Mouse (Mus musculus) forebrain, embryonic 16.5 days (tissue): Measurements from ENCODE around the gene Rgl3. TPM values are rescaled to one million over a fixed set of nuclear protein-coding genes. Genes with fewer than 3 reads are reported as not detected.

Source experiments
- ATAC-seq: fragments of 200-750 bp; cut with Nextera tagmentation; 2 replicates; pipeline ENCODE4 v1.8.0; 2017; ENCODE audit warnings: mild to moderate bottlenecking, moderate library complexity
- H3K27ac ChIP-seq: fragments of 300-500 bp; sonication (generic); 2 replicates; pipeline ENCODE4 v1.5.1; 2014; ENCODE audit warnings: low read length, control low read depth
- H3K27me3 ChIP-seq: fragments of 300-500 bp; sonication (generic); replicated peaks from 2 replicates; pipeline ENCODE4 v1.6.1; 2014; ENCODE audit warnings: low read length; ENCODE audit not compliant: control insufficient read depth, insufficient read depth
- H3K36me3 ChIP-seq: fragments of 300-500 bp; sonication (generic); 2 replicates; pipeline ENCODE4 v1.6.1; 2014; ENCODE audit not compliant: control insufficient read depth, insufficient read depth
- H3K4me1 ChIP-seq: fragments of 300-500 bp; sonication (generic); replicated peaks from 2 replicates; pipeline ENCODE4 v1.6.1; 2014; ENCODE audit warnings: low read length; ENCODE audit not compliant: control insufficient read depth, insufficient read depth
- H3K4me2 ChIP-seq: fragments of 300-500 bp; sonication (generic); 2 replicates; pipeline ENCODE4 v1.6.1; 2014; ENCODE audit warnings: mild to moderate bottlenecking, low read length, control low read depth
- H3K4me3 ChIP-seq: fragments of 300-500 bp; sonication (generic); replicated peaks from 2 replicates; pipeline ENCODE4 v1.5.1; 2014; ENCODE audit warnings: mild to moderate bottlenecking, low read length, control low read depth
- H3K9ac ChIP-seq: fragments of 300-500 bp; sonication (generic); replicated peaks from 2 replicates; pipeline ENCODE4 v1.6.1; 2014; ENCODE audit warnings: low read depth, low read length, control low read depth
- H3K9me3 ChIP-seq: fragments of 300-500 bp; sonication (generic); 2 replicates; pipeline ENCODE4 v1.6.1; 2016; ENCODE audit warnings: low read length; ENCODE audit not compliant: control insufficient read depth
- WGBS: fragments of 180-500 bp; shearing (Covaris S2); extraction: QIAGEN DNeasy Blood & Tissue Kit; methylation state at CpG from one replicate; pipeline ENCODE4 v1.1.7; 2014; 5-methylcytosine and 5-hydroxymethylcytosine counted together
- polyA plus RNA-seq: library from polyadenylated mRNA; unstranded; fragments of >200 nt; fragmentation: Nextera tagmentation; extraction: Ambion mirVana; gene quantifications from 2 replicates; pipeline ENCODE4 v1.2.1, GENCODE M21; 2015

The Rgl3 gene
- polyA plus RNA-seq, 1 experiment from 2014 or later, result 1.5 TPM

- Histone ChIP-seq H3K27me3 (no peaks in the 10 kb centered on the region), H3K9ac (no peak overlapping the region), H3K9me3 (no peaks in the 10 kb centered on the region), H3K4me3 (no peak overlapping the region), H3K36me3 (no peaks in the 10 kb centered on the region), H3K4me2 (no peak overlapping the region), H3K4me1 (peaks cover 8% of the 10 kb centered on the region), H3K27ac (no peak overlapping the region)
- no peak for ATAC-seq
- WGBS, result 68% methylated on average over 2 of the region's 2 CpGs
These were observed 57.2 kb downstream of the Rgl3 start for GRCm38 (mm10) chr9:21932006-21932405.

DNA sequence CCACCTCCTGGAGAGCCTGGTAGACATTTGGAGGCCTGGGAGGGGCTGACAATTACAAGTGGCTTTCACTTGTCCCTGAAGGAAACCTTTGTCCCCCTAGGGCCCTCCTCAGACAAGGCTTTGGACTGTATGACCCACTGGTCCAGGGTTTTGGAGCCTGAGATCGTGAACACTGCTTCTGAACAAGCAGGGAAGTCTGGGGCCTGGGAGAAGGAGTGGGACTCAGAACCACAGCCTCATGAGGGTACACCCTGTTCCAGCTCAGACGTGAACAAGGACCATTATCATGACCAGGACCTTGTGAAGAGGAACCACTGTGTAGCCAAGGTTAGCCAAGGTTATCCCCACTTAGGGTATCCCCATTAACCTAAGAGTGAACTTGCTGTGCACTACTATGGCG is 60.0 kb downstream of the Rgl3 start:
- H3K36me3 ChIP-seq, result no peaks in the 10 kb centered on the region
- H3K4me3 ChIP-seq, result no peak overlapping the region
- ATAC-seq, result no peak
- H3K27ac ChIP-seq, result no peak overlapping the region
- no peaks in the 10 kb centered on the region for H3K9me3 ChIP-seq
- H3K9ac ChIP-seq, result no peak overlapping the region
- no peaks in the 10 kb centered on the region for H3K27me3 ChIP-seq
- 83% methylated on average over 3 of the region's 3 CpGs for WGBS
- no peak overlapping the region for H3K4me2 ChIP-seq
- peaks cover 14% of the 10 kb centered on the region for H3K4me1 ChIP-seq

- Histone ChIP-seq H3K4me2 (peak within 1 kb of the TSS; percentile 66), H3K36me3 (no peaks in the 10 kb centered on the region), H3K27me3 (no peaks in the 10 kb centered on the region), H3K9me3 (no peaks in the 10 kb centered on the region), H3K4me3 (peak within 1 kb of the TSS; percentile 58), H3K9ac (peak within 1 kb of the TSS; percentile 78), H3K27ac (peak within 1 kb of the TSS; percentile 62), H3K4me1 (peaks cover 14% of the 10 kb centered on the region)
- ATAC-seq, result peak; percentile 96
- WGBS, result under 1% methylated on average over 28 of the region's 28 CpGs
These were observed 62.0 kb downstream of the Rgl3 start, which contains the start of the genes Ccdc159 and Tmem205 for GRCm38 (mm10) chr9:21927208-21927753. Gene Ccdc159 (plus strand): TSS chr9:21927471. Gene Tmem205 (minus strand): TSS chr9:21927556.

GRCm38 (mm10) chr9:21926784-21927183 is 62.5 kb downstream of the Rgl3 start:
- ATAC-seq, result 0 out of 2 replicates have a peak, but pooled peaks have one; percentile 5
- Histone ChIP-seq H3K9me3 (no peaks in the 10 kb centered on the region), H3K4me1 (peaks cover 14% of the 10 kb centered on the region), H3K4me2 (peak overlapping the region; percentile 66), H3K27ac (peak overlapping the region; percentile 62), H3K9ac (peak overlapping the region; percentile 78), H3K4me3 (peak overlapping the region; percentile 58), H3K36me3 (no peaks in the 10 kb centered on the region), H3K27me3 (no peaks in the 10 kb centered on the region)
- 5% methylated on average over 6 of the region's 6 CpGs for WGBS

GRCm38 (mm10) chr9:21926155-21926554 is 63.1 kb downstream of the Rgl3 start:
- WGBS, result 79% methylated on average over 6 of the region's 6 CpGs
- H3K27ac ChIP-seq, result no peak overlapping the region
- no peaks in the 10 kb centered on the region for H3K9me3 ChIP-seq
- ATAC-seq, result no peak
- peak overlapping the region; percentile 58; the same call in 1 of the 2 replicates for H3K4me3 ChIP-seq
- no peak overlapping the region for H3K9ac ChIP-seq
- H3K27me3 ChIP-seq, result no peaks in the 10 kb centered on the region
- no peaks in the 10 kb centered on the region for H3K36me3 ChIP-seq
- peaks cover 14% of the 10 kb centered on the region for H3K4me1 ChIP-seq
- H3K4me2 ChIP-seq, result peak overlapping the region; percentile 66

GRCm38 (mm10) chr9:21925506-21925905 is 63.7 kb downstream of the Rgl3 start:
- H3K27me3 ChIP-seq, result no peaks in the 10 kb centered on the region
- H3K4me2 ChIP-seq, result no peak overlapping the region
- no peaks in the 10 kb centered on the region for H3K36me3 ChIP-seq
- H3K27ac ChIP-seq, result no peak overlapping the region
- H3K4me3 ChIP-seq, result no peak overlapping the region
- H3K9me3 ChIP-seq, result no peaks in the 10 kb centered on the region
- H3K4me1 ChIP-seq, result peaks cover 14% of the 10 kb centered on the region
- 100% methylated on average over 1 of the region's 1 CpGs for WGBS
- H3K9ac ChIP-seq, result no peak overlapping the region
- ATAC-seq, result no peak

GRCm38 (mm10) chr9:21925034-21925433 is 64.2 kb downstream of the Rgl3 start:
- H3K4me1 ChIP-seq, result peaks cover 14% of the 10 kb centered on the region
- no peak overlapping the region for H3K9ac ChIP-seq
- ATAC-seq, result no peak
- 87% methylated on average over 3 of the region's 3 CpGs for WGBS
- H3K4me3 ChIP-seq, result no peak overlapping the region
- no peaks in the 10 kb centered on the region for H3K27me3 ChIP-seq
- no peaks in the 10 kb centered on the region for H3K36me3 ChIP-seq
- H3K4me2 ChIP-seq, result no peak overlapping the region
- H3K9me3 ChIP-seq, result no peaks in the 10 kb centered on the region
- H3K27ac ChIP-seq, result no peak overlapping the region

DNA sequence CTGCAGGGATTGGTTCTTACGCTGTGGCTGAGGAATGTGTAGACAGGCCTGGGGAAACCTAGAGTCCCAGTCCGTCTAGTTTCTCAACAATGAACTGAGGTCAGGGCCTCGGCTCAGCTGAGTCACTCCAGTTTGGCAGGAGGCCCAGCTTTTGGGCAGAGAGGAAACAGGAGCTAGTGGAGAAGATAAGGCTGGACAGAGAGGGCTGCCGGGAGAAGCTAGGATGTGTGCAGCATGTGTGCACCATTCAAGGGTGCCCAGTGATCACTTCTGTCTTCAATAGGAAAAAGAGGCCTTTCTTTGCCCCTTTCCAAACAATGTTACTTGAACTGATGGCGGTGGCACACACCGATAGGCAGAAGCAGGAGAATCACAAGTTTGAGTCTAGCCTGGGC is 65.2 kb downstream of the Rgl3 start:
- ATAC-seq, result no peak
- Histone ChIP-seq H3K9me3 (no peaks in the 10 kb centered on the region), H3K27me3 (no peaks in the 10 kb centered on the region), H3K9ac (no peak overlapping the region), H3K4me2 (no peak overlapping the region), H3K36me3 (no peaks in the 10 kb centered on the region), H3K4me1 (peaks cover 14% of the 10 kb centered on the region), H3K27ac (no peak overlapping the region), H3K4me3 (no peak overlapping the region)
- WGBS, result 72% methylated on average over 6 of the region's 6 CpGs

DNA sequence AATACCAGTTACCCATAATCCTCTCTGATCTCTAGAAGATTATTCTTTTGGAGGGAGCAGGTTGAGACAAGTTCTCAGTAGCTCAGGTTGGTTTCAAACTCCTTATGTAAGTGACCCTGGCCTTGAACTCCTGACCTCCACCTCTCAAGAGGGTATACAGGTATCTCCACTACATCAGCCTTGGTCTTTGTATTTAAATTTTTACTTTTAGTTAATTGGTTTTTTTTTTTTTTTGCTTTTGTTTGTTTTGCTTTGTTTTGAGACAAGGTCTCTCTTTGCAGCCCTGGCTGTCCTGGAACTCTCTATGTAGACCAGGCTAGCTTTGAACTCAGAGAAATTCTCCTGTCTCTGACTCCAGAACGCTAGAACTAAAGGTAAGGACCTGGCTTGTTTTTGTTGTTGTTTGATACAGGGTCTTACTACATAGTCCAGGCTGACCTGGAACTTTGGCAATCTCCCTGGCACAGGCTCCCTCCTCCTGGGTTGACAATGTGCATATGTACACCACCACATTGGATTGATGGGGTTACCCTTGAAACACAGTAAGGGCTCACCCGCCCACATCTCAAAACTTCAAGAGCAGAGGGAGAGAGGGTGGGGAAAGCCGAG is 65.7 kb downstream of the Rgl3 start:
- H3K9me3 ChIP-seq, result no peaks in the 10 kb centered on the region
- no peak overlapping the region for H3K27ac ChIP-seq
- no peak overlapping the region for H3K9ac ChIP-seq
- 72% methylated on average over 3 of the region's 3 CpGs for WGBS
- H3K27me3 ChIP-seq, result no peaks in the 10 kb centered on the region
- no peak overlapping the region for H3K4me3 ChIP-seq
- ATAC-seq, result no peak
- peaks cover 14% of the 10 kb centered on the region for H3K4me1 ChIP-seq
- H3K4me2 ChIP-seq, result no peak overlapping the region
- H3K36me3 ChIP-seq, result no peaks in the 10 kb centered on the region
